Mouse (Mus musculus) regulatory T cell (primary cell): ENCODE results near the gene Sh2b1.

ENCODE experiments used
- in situ Hi-C: fragments of 300-600 bp; cut with MboI, MseI; formaldehyde crosslinking; loops from one replicate; pipeline ENCODE4 v1.15.1; 2025; ENCODE audit warnings: high pct_unique_total_duplicates

The Sh2b1 gene

GRCm38 (mm10) chr7:126456382-126457266, 18.6 kb downstream of the Sh2b1 start:
- in situ Hi-C loops = no loop called here

DNA sequence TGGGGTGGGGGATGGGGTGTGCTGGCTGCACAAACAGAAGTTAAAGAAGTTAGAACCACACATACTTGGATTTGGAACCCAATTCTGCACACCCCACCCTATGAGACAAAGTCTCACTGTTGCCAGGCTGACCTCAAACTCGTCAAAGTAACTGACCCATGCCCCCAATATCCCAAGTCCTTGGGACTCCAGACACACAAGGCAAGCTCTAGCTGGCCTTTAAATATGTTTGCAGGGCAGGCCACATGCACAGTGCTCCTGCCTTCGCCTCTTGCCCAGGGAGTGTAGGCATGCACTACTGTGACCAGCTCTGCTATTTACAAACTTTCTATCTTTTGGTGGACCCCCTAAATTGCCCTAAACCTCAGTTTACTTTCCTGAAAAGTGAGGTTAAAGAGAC, 20.0 kb downstream of the Sh2b1 start:
- in situ Hi-C loops = no loop called here

- in situ Hi-C loops = no loop called here
Observed at GRCm38 (mm10) chr7:126453861-126454260, 21.4 kb downstream of the Sh2b1 start.

GRCm38 (mm10) chr7:126452244-126452643, 23.0 kb downstream of the Sh2b1 start:
- in situ Hi-C loops = no loop called here

DNA sequence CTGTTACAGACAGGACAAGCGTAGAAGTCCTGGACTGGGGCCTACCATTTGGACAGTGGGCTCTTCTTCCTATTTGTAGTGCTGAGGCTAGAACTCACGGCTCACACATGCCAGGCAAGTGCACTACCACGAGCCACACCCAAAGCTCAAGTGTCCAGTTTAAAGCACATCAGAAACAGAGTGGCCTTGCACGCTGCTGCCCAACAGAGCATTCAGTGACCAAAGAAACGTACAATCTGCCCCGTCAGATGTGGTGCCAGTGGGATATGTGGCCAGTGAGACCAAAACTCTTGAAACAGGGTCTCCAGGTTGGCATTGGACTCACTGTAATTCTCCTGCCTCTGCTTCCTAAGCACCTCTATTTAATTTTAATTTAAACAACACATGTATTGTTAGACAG, 24.6 kb downstream of the Sh2b1 start:
- in situ Hi-C loops = no loop called here

- in situ Hi-C loops = no loop called here
Observed at GRCm38 (mm10) chr7:126449991-126450390, 25.2 kb downstream of the Sh2b1 start.

- in situ Hi-C loops = no loop called here
Observed at GRCm38 (mm10) chr7:126448481-126448880, 26.7 kb downstream of the Sh2b1 start.

GRCm38 (mm10) chr7:126446217-126446616, 29.0 kb downstream of the Sh2b1 start:
- in situ Hi-C loops = no loop called here

GRCm38 (mm10) chr7:126445104-126445815, 30.0 kb downstream of the Sh2b1 start:
- in situ Hi-C loops = no loop called here

- in situ Hi-C loops = no loop called here
Observed at GRCm38 (mm10) chr7:126444536-126444935, 30.7 kb downstream of the Sh2b1 start.

DNA sequence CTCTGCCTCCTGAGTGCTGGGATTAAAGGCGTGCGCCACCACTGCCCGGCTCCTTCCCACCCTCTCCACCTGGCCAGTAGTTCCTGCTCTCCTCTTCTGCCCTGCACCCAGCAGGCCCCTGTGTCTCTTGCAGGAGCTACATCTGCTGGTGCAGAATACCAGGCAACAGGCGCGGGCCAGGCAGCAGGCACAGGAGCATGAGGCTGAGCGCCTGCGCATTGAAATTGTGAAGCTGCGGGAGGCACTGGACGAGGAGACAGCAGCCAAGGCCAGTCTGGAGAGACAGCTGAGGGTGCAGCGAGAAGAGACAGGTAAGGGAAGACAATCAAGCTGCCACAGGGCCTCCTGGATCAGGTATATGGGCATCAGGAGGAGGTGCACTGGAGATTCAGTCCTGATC, 31.2 kb downstream of the Sh2b1 start:
- in situ Hi-C loops = no loop called here

DNA sequence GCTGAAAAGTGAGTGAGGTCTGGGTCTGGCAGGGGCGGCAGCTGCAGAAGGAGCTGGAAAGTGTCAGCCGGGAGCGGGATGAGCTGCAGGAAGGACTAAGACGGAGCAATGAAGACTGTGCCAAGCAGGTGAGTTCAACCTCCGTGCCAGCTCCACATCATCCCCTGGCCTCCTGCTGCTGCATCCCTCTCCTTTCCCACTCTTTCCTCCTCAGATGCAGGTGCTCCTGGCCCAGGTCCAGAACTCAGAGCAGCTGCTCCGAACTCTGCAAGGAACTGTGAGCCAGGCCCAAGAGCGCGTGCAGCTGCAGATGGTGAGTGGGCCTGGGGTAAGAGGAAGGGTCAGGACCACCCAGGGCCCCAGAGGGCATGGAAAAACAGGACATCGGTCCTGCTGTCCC, 35.1 kb downstream of the Sh2b1 start:
- in situ Hi-C loops = no loop called here

DNA sequence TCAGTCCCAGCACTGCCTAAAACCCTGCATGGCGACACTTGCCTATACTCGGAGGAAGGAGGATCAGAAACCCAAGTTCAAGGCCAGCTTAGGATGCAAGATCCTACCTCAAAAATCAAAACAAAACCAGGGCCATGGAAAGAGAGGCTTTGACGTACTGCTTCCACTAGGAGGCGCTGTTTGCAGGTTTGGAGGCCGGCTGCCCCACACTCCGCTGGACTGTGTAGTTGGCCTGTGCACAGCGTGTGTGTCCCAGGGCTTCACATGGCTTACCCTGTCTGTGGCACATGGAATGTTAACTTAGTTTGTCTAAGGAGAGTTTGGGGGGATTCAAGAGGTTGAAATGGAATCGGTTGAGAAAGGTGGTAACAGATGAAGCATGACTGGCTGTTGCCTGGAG, 38.4 kb downstream of the Sh2b1 start:
- in situ Hi-C loops = no loop called here

- in situ Hi-C loops = no loop called here
Observed at GRCm38 (mm10) chr7:126435801-126436200, 39.4 kb downstream of the Sh2b1 start.

DNA sequence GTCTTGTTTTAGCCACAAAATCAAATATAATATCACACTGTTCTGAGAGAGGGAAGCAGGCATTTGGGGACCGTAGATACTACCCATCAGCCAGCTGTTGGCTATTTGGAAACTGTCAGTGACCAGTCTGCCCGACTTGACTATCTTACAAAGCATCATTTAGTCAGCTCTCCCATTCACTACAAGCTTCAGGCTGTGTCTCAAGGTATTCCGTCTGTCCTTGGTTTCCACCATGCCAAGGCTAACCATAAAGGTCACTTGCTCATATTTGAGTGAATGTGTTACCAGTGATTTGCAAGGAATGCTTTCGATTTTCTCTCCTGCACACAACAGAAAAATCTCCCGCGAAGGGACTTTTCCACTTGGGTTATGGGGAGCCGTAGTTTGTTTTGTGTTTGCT, 40.5 kb downstream of the Sh2b1 start:
- in situ Hi-C loops = no loop called here

DNA sequence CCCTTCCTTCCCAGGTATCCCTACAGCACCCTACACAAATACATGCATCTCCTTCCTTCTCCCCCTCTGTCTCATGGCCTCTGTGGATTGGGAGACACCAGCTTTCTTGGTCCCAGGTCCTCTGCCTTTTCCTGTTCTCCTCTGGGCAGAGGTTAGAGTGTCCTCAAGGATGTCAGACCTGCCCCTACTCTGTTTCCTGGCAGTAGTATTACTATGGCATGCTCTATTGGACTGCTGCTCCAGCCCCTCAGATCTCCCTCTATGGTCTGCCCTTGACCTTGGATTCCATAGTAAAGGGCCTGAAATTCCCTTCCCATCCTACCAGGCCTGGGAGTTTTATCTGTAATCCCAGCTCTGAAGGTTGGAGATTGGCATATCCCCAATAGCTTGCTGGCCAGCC, 45.1 kb downstream of the Sh2b1 start:
- in situ Hi-C loops = no loop called here

DNA sequence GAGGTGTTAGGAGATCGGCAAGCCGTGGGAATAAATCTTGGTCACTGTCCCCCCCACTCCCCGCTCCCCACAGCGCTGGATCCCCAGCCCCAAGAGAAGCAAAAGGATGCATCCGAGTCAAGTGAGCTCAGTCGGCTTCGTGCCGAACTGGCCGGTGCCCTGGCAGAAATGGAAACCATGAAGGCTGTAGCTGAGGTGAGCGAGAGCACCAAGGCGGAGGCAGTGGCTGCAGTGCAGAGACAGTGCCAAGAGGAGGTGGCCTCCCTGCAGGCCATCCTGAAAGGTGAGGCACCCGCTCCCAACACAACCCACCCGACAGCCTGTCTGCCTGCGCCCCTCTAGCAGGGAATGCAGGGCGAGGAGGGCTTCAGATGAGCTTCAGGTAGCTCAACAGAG, 45.7 kb downstream of the Sh2b1 start:
- in situ Hi-C loops = no loop called here

GRCm38 (mm10) chr7:126428631-126429502, 46.4 kb downstream of the Sh2b1 start, which contains the start of gene Rabep2:
Gene Rabep2 (plus strand): TSS chr7:126428759.
- in situ Hi-C loops = no loop called here

DNA sequence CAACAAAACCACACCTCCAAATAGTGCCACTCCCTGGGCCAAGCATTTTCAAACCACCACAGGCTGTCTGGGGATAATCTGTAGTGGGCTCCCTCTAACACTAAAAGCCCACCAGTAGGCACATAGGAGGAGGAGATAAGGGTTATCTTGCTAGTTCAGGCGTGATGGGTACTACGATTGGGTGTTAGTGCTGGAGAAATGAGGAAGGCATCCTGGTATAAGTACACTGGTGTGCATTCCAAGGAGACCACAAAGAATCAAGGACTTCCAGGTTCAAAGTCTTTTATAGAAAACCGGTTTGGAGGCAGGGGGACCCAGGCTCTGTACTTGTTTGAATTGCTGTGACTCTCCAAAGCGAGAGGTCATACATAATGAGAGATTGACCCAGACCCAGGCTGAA, 47.1 kb downstream of the Sh2b1 start:
- in situ Hi-C loops = no loop called here

- in situ Hi-C loops = no loop called here
Observed at GRCm38 (mm10) chr7:126427323-126427860, 47.8 kb downstream of the Sh2b1 start.

DNA sequence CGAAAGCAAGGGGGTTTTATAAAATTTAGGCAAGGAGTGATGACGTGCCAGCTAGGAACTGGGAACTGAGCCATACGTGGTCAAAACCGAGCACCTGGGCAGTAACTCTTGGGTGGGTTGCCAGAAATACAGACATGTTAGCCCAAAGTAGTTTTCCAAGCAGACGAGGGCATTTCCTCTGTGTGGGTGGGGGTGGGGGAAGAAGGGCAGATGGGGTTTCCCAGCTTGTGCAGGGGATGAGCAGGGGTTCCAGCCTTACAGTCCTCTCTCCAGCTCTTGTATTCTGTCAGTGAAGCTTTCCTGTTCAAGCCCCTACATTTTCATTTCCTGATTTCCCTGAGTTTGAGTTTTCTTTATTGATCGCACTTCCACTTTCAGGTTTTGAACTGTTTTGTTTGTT, 51.1 kb downstream of the Sh2b1 start:
- in situ Hi-C loops = no loop called here

- in situ Hi-C loops = no loop called here
Observed at GRCm38 (mm10) chr7:126421756-126422155, 53.5 kb downstream of the Sh2b1 start.
